Mouse (Mus musculus): ENCODE data around the gene Gtpbp6.
"Not testable (repeated sequence)": the region's sequence is repeated elsewhere in the genome, so short reads cannot be mapped to it uniquely, and the experiment has no call there.

Gene Gtpbp6

GRCm38 (mm10) chr5:110100921-110101631, 6.9 kb downstream of the Gtpbp6 start:
- DNase-seq (ENCODE audit: low spot score in 2 of 2) = no peak

GRCm38 (mm10) chr5:110099656-110100580, 8.1 kb downstream of the Gtpbp6 start, which contains the start of gene Plcxd1:
Plcxd1 (plus strand) TSS chr5:110099969.
- DNase-seq (ENCODE audit: low spot score in 2 of 2) = no peak

- no peak for DNase-seq (ENCODE audit: low spot score in 2 of 2)
Measured at GRCm38 (mm10) chr5:110098991-110099477, 9.0 kb downstream of the Gtpbp6 start.

GRCm38 (mm10) chr5:110094847-110095213, 13.2 kb downstream of the Gtpbp6 start:
- DNase-seq (ENCODE audit: low spot score in 2 of 2) = no peak

- DNase-seq (ENCODE audit: low spot score in 2 of 2) = peak; percentile 64 to 72
Measured at GRCm38 (mm10) chr5:110094030-110094846, 13.8 kb downstream of the Gtpbp6 start, which contains the start of gene Gm35315. Gm35315 (minus strand) TSS chr5:110094420.

GRCm38 (mm10) chr5:110091546-110091945, 16.5 kb downstream of the Gtpbp6 start:
- DNase-seq (ENCODE audit: low spot score in 2 of 2) = no peak

GRCm38 (mm10) chr5:110086161-110086866, 21.7 kb downstream of the Gtpbp6 start:
- no peak for DNase-seq (ENCODE audit: low spot score in 2 of 2)

GRCm38 (mm10) chr5:110082961-110083360, 25.0 kb downstream of the Gtpbp6 start:
- DNase-seq (ENCODE audit: low spot score in 2 of 2) = no peak

- DNase-seq (ENCODE audit: low spot score in 2 of 2) = not testable (repeated sequence)
Measured at GRCm38 (mm10) chr5:110072413-110072812, 35.6 kb downstream of the Gtpbp6 start, which contains the start of gene Gm17655. Gm17655 (minus strand) TSS chr5:110072513.

GRCm38 (mm10) chr5:110057637-110058408, 50.2 kb downstream of the Gtpbp6 start:
- DNase-seq (ENCODE audit: low spot score in 2 of 2) = peak; percentile 64 to 69
